Mouse (Mus musculus) erythroblast, embryonic 14.5 days (primary cell): ENCODE data around the gene Serhl. TPM values are rescaled to one million over a fixed set of nuclear protein-coding genes. Genes with fewer than 3 reads are reported as not detected.
"Not testable (repeated sequence)": the region's sequence is repeated elsewhere in the genome, so short reads cannot be mapped to it uniquely, and the experiment has no call there.

Experiments
- H3K27me3 ChIP-seq: 2 replicates; pipeline ENCODE4 v1.6.1; 2012; ENCODE audit warnings: inconsistent platforms; ENCODE audit not compliant: control insufficient read depth
- H3K36me3 ChIP-seq: 2 replicates; pipeline ENCODE4 v1.6.1; 2012; ENCODE audit warnings: mild to moderate bottlenecking, inconsistent platforms; ENCODE audit not compliant: control insufficient read depth
- H3K4me1 ChIP-seq: 2 replicates; pipeline ENCODE4 v1.6.1; 2012; ENCODE audit warnings: inconsistent platforms; ENCODE audit not compliant: control insufficient read depth
- H3K4me3 ChIP-seq: replicated peaks from 2 replicates; pipeline ENCODE3; 2012; ENCODE audit warnings: moderate library complexity, mild to moderate bottlenecking, inconsistent platforms
- H3K9me3 ChIP-seq: 2 replicates; pipeline ENCODE4 v1.6.1; 2012; ENCODE audit warnings: low read length, inconsistent platforms, mixed read lengths; ENCODE audit not compliant: control insufficient read depth
- GATA1 ChIP-seq: IDR thresholded peaks from 2 replicates; pipeline ENCODE4 v1.6.1; 2012; ENCODE audit warnings: low read length, inconsistent platforms, mixed read lengths
- TAL1 ChIP-seq: IDR thresholded peaks from 3 replicates; pipeline ENCODE4 v1.6.1; 2012; ENCODE audit warnings: low read length, inconsistent platforms, mixed read lengths
- polyA plus RNA-seq: library from polyadenylated mRNA; stranded (reverse); fragments of >175 nt; gene quantifications from 2 replicates; pipeline ENCODE4 v1.2.3, GENCODE M21; 2012

Gene Serhl
- 0.07 and 0.31 TPM in 2 replicates for polyA plus RNA-seq

GRCm38 (mm10) chr15:83089429-83089605, at the start of gene Serhl:
Serhl (plus strand) TSS chr15:83089506.
- no peak for TF ChIP-seq GATA1
- TF ChIP-seq TAL1: no peak
- no peaks in the 10 kb centered on the region for H3K9me3 ChIP-seq
- H3K27me3 ChIP-seq: peaks cover 23% of the 10 kb centered on the region
- no peaks in the 10 kb centered on the region for H3K36me3 ChIP-seq
- no peak within 1 kb of the TSS for H3K4me3 ChIP-seq
- peaks cover 10% of the 10 kb centered on the region for H3K4me1 ChIP-seq

GRCm38 (mm10) chr15:83040156-83040555, 49.1 kb upstream of the Serhl start:
- Histone ChIP-seq H3K36me3 (no peaks in the 10 kb centered on the region), H3K4me3 (no peak overlapping the region), H3K4me1 (no peaks in the 10 kb centered on the region), H3K27me3 (no peaks in the 10 kb centered on the region), H3K9me3 (no peaks in the 10 kb centered on the region)
- TF ChIP-seq TAL1 (no peak), GATA1 (no peak)

GRCm38 (mm10) chr15:83042655-83043361, 46.5 kb upstream of the Serhl start:
- no peaks in the 10 kb centered on the region for H3K27me3 ChIP-seq
- TF ChIP-seq TAL1: no peak
- TF ChIP-seq GATA1: no peak
- H3K4me3 ChIP-seq: no peak overlapping the region
- H3K9me3 ChIP-seq: peaks cover 7% of the 10 kb centered on the region
- H3K4me1 ChIP-seq: no peaks in the 10 kb centered on the region
- no peaks in the 10 kb centered on the region for H3K36me3 ChIP-seq

GRCm38 (mm10) chr15:83043362-83043708, 46.0 kb upstream of the Serhl start:
- peaks cover 7% of the 10 kb centered on the region for H3K9me3 ChIP-seq
- no peak overlapping the region for H3K4me3 ChIP-seq
- H3K27me3 ChIP-seq: no peaks in the 10 kb centered on the region
- no peaks in the 10 kb centered on the region for H3K4me1 ChIP-seq
- TF ChIP-seq GATA1 (no peak), TAL1 (no peak)
- no peaks in the 10 kb centered on the region for H3K36me3 ChIP-seq

GRCm38 (mm10) chr15:83045565-83045964, 43.7 kb upstream of the Serhl start:
- not testable (repeated sequence) for H3K9me3 ChIP-seq, H3K36me3 ChIP-seq, H3K4me3 ChIP-seq, H3K4me1 ChIP-seq, H3K27me3 ChIP-seq

GRCm38 (mm10) chr15:83046308-83046707, 43.0 kb upstream of the Serhl start:
- H3K4me1 ChIP-seq: no peaks in the 10 kb centered on the region
- TF ChIP-seq TAL1 (no peak), GATA1 (no peak)
- peaks cover 7% of the 10 kb centered on the region for H3K9me3 ChIP-seq
- no peaks in the 10 kb centered on the region for H3K36me3 ChIP-seq
- no peak overlapping the region for H3K4me3 ChIP-seq
- no peaks in the 10 kb centered on the region for H3K27me3 ChIP-seq

- Histone ChIP-seq H3K9me3 (peaks cover 7% of the 10 kb centered on the region), H3K27me3 (no peaks in the 10 kb centered on the region), H3K4me1 (no peaks in the 10 kb centered on the region), H3K36me3 (no peaks in the 10 kb centered on the region), H3K4me3 (no peak overlapping the region)
- TF ChIP-seq GATA1: no peak
- no peak for TF ChIP-seq TAL1
These were observed 42.6 kb upstream of the Serhl start for GRCm38 (mm10) chr15:83046730-83047129.

GRCm38 (mm10) chr15:83052341-83053104, 36.8 kb upstream of the Serhl start:
- Histone ChIP-seq H3K27me3 (peaks cover 22% of the 10 kb centered on the region), H3K36me3 (no peaks in the 10 kb centered on the region), H3K4me3 (no peak overlapping the region), H3K9me3 (peaks cover 4% of the 10 kb centered on the region), H3K4me1 (no peaks in the 10 kb centered on the region)
- TF ChIP-seq GATA1: no peak
- TF ChIP-seq TAL1: no peak

GRCm38 (mm10) chr15:83053261-83053660, 36.0 kb upstream of the Serhl start:
- Histone ChIP-seq H3K4me1 (no peaks in the 10 kb centered on the region), H3K9me3 (peaks cover 6% of the 10 kb centered on the region), H3K4me3 (no peak overlapping the region), H3K27me3 (peaks cover 28% of the 10 kb centered on the region), H3K36me3 (no peaks in the 10 kb centered on the region)
- TF ChIP-seq GATA1 (no peak), TAL1 (no peak)

- TF ChIP-seq TAL1 (no peak), GATA1 (no peak)
- Histone ChIP-seq H3K4me1 (peaks cover 7% of the 10 kb centered on the region), H3K4me3 (no peak overlapping the region), H3K9me3 (peaks cover 6% of the 10 kb centered on the region), H3K27me3 (peaks cover 34% of the 10 kb centered on the region), H3K36me3 (no peaks in the 10 kb centered on the region)
These were observed 33.7 kb upstream of the Serhl start for GRCm38 (mm10) chr15:83055569-83055968.
